22 mouse cellular contexts compared by ENCODE assay signal in genomic region chr12:78927287-78927686, GRCm38 (mm10). TPM values are rescaled to one million over a fixed set of nuclear protein-coding genes. Genes with fewer than 3 reads are reported as not detected.
DNase-seq lines count a peak whose midpoint lies in the region; ATAC-seq lines count a peak whose summit lies in the region.
"Had no signal": no experiment of that assay in that cellular context is flagged by ENCODE, and none has a peak within 500 bp of the region (broad histone marks: within the 10 kb centered on the region; RNA-seq: fewer than 3 reads in every experiment).

No protein-coding gene starts in this region.

- H3K36me3 ChIP-seq in forebrain, embryonic 14.5 days (ENCODE audit: control insufficient read depth, insufficient read depth, low read length) = no peaks in the 10 kb centered on the region
- no peaks in the 10 kb centered on the region for H3K36me3 ChIP-seq in forebrain, embryonic 10.5 days (replicated peaks)
- H3K36me3 ChIP-seq: forebrain, embryonic 15.5 days; heart, embryonic 10.5 days; heart, embryonic 13.5 days; intestine, embryonic 15.5 days had no signal

- no peak overlapping the region for H3K4me2 ChIP-seq in forebrain, embryonic 14.5 days (ENCODE audit: low read length)
- H3K4me2 ChIP-seq: forebrain, embryonic 15.5 days; heart, embryonic 13.5 days; hindbrain, embryonic 14.5 days; intestine, embryonic 15.5 days had no signal

- no peak overlapping the region for H3K4me3 ChIP-seq in forebrain, embryonic 14.5 days (ENCODE audit: low read depth, low read length)
- H3K4me3 ChIP-seq in forebrain, embryonic 10.5 days = no peak overlapping the region
- H3K4me3 ChIP-seq: forebrain, embryonic 15.5 days; heart, adult 2 months; heart, embryonic 10.5 days; heart, embryonic 13.5 days; intestine, embryonic 15.5 days had no signal

- H3K27ac ChIP-seq in forebrain, embryonic 14.5 days (ENCODE audit: low read depth, low read length) = no peak overlapping the region
- H3K27ac ChIP-seq in forebrain, embryonic 10.5 days = no peak overlapping the region
- H3K27ac ChIP-seq: forebrain, embryonic 15.5 days; heart, adult 2 months; heart, embryonic 10.5 days; heart, embryonic 13.5 days; hindbrain, embryonic 14.5 days; intestine, embryonic 15.5 days had no signal

- no peak overlapping the region for H3K9ac ChIP-seq in forebrain, embryonic 14.5 days (ENCODE audit: low read length)
- H3K9ac ChIP-seq: forebrain, embryonic 15.5 days; heart, embryonic 13.5 days; hindbrain, embryonic 14.5 days; intestine, embryonic 15.5 days had no signal

- H3K4me1 ChIP-seq in forebrain, embryonic 14.5 days (ENCODE audit: control insufficient read depth, insufficient read depth, low read length) = no peaks in the 10 kb centered on the region
- H3K4me1 ChIP-seq in forebrain, embryonic 10.5 days = no peaks in the 10 kb centered on the region
- H3K4me1 ChIP-seq: forebrain, embryonic 15.5 days; heart, embryonic 13.5 days; intestine, embryonic 15.5 days had no signal

- H3K9me3 ChIP-seq in forebrain, embryonic 14.5 days (replicated peaks; ENCODE audit: control insufficient read depth, low read length) = no peaks in the 10 kb centered on the region
- no peaks in the 10 kb centered on the region for H3K9me3 ChIP-seq in forebrain, embryonic 10.5 days
- H3K9me3 ChIP-seq: forebrain, embryonic 15.5 days; heart, embryonic 10.5 days; heart, embryonic 13.5 days; intestine, embryonic 15.5 days had no signal

- WGBS in forebrain, embryonic 14.5 days = 65% methylated on average over 5 of the region's 5 CpGs
- WGBS in forebrain, embryonic 10.5 days = 90% methylated on average over 5 of the region's 5 CpGs

- no peaks in the 10 kb centered on the region for H3K27me3 ChIP-seq in forebrain, embryonic 14.5 days (replicated peaks; ENCODE audit: control insufficient read depth, insufficient read depth, low read length)
- H3K27me3 ChIP-seq in forebrain, embryonic 10.5 days (ENCODE audit: poor library complexity, severe bottlenecking) = no peaks in the 10 kb centered on the region
- H3K27me3 ChIP-seq: forebrain, embryonic 15.5 days; intestine, embryonic 15.5 days had no signal

- no peak for ATAC-seq in forebrain, embryonic 14.5 days
- ATAC-seq: CD4-positive, CD25-positive, alpha-beta regulatory T cell, adult 4 months; forebrain, embryonic 15.5 days; intestine, embryonic 15.5 days had no signal

- DNase-seq in forebrain, embryonic 14.5 days (ENCODE audit: low spot score) = peak; percentile 13
- DNase-seq in forebrain, embryonic 10.5 days (ENCODE audit: extremely low spot score, low spot score) = no peak
- DNase-seq in ovary, postnatal 36 days (ENCODE audit: low spot score) = peak; percentile 21
- no peak for DNase-seq in ovary, postnatal 10 days (ENCODE audit: low spot score)
- peak; percentile 38 for DNase-seq in testis, postnatal 14 days (ENCODE audit: low spot score)
- DNase-seq in gastrocnemius, adult 8-10 months (ENCODE audit: low spot score in 2 of 2) = no peak
- DNase-seq: adrenal gland, adult 2 months; adrenal gland, postnatal 14 days; cerebellum, adult 11-12 months; cerebellum, adult 8-10 months; cerebellum, postnatal 25 days; gastrocnemius, postnatal 10 days; gastrocnemius, postnatal 36 days; heart, adult 2 months; heart, postnatal 14 days; heart, postnatal 4 days had no signal

RNA-seq across cellular contexts. Expression of gene Plek2, which starts 20.5 kb away (rescaled TPM):
- 0.77 and 1.2 TPM in 2 replicates for polyA plus RNA-seq in forebrain, embryonic 14.5 days (2014; fragmentation: Nextera tagmentation; extraction: Ambion mirVana)
- 3.1 and 3.6 TPM in 2 replicates for polyA plus RNA-seq in forebrain, embryonic 10.5 days (2016; fragmentation: Nextera tagmentation; extraction: Ambion mirVana)
- total RNA-seq in gastrocnemius, adult 8-10 months (2022) = not detected
- polyA plus RNA-seq: adrenal gland, adult 2 months had no signal

Comparison
In these comparisons a context has a peak if more than half of its experiments do, and no peak if none do; other contexts are left out.
1. DNase-seq: peak in forebrain, embryonic 14.5 days (single experiment), ovary, postnatal 36 days (single experiment) and testis, postnatal 14 days (single experiment); none in forebrain, embryonic 10.5 days (single experiment), ovary, postnatal 10 days (single experiment) and gastrocnemius, adult 8-10 months (0 of 2).